Mouse (Mus musculus): ENCODE results near the gene Rdh16f1. TPM values are rescaled to one million over a fixed set of nuclear protein-coding genes. Genes with fewer than 3 reads are reported as not detected.

Gene Rdh16f1
- total and polyA plus RNA-seq, 3 experiments: not detected

GRCm38 (mm10) chr10:127747254-127747653 lies 12.3 kb upstream of the Rdh16f1 start:
- no peak for DNase-seq (ENCODE audit: extremely low read depth)
- TF ChIP-seq KAT2A (IDR thresholded peaks at IDR 0.05; ENCODE audit: insufficient replicate concordance, low read length) (no peak), MYC (IDR thresholded peaks at IDR 0.05; ENCODE audit: low read depth, low read length) (no peak), ZKSCAN1 (IDR thresholded peaks at IDR 0.05; ENCODE audit: borderline replicate concordance, low read depth, low read length) (no peak), BHLHE40 (IDR thresholded peaks at IDR 0.05; ENCODE audit: low read depth, low read length) (no peak), ZNF384 (IDR thresholded peaks at IDR 0.05; ENCODE audit: low read depth, low read length) (no peak), MEF2A (IDR thresholded peaks at IDR 0.05; ENCODE audit: borderline replicate concordance, low read depth, low read length) (no peak), SMC3 (IDR thresholded peaks at IDR 0.05; ENCODE audit: low read depth, low read length) (no peak), SIN3A (IDR thresholded peaks at IDR 0.05; ENCODE audit: low read length) (no peak), CTCF (conservative IDR thresholded peaks at IDR 0.05 in 1 of 2, IDR thresholded peaks at IDR 0.05 in 1 of 2; ENCODE audit: low read depth in 2 of 2, low read length in 2 of 2) (no peak), MAZ (IDR thresholded peaks at IDR 0.05; ENCODE audit: low read depth, low read length) (no peak), ZMIZ1 (IDR thresholded peaks at IDR 0.05; ENCODE audit: low read depth, low read length) (no peak), ZC3H11A (IDR thresholded peaks at IDR 0.05; ENCODE audit: low read depth, low read length) (no peak), ETS1 (conservative IDR thresholded peaks at IDR 0.05; ENCODE audit: low read depth, low read length) (no peak)
- Histone ChIP-seq H3K27ac (ENCODE audit: insufficient read depth, low read depth) (no peak overlapping the region), H3K79me2 (replicated peaks; ENCODE audit: control insufficient read depth, extremely low read depth, insufficient read depth, poor library complexity, severe bottlenecking) (no peaks in the 10 kb centered on the region), H3K9ac (ENCODE audit: insufficient read depth, low read depth) (no peak overlapping the region), H3K4me2 (ENCODE audit: insufficient read depth, low read depth, poor library complexity, severe bottlenecking) (no peak overlapping the region), H3K27me3 (replicated peaks) (no peaks in the 10 kb centered on the region), H3K4me3 (replicated peaks in 1 of 3; ENCODE audit: low read depth in 2 of 3, low read length in 2 of 3, poor library complexity in 1 of 3) (no peak overlapping the region), H3K4me1 (ENCODE audit: control insufficient read depth in 1 of 2, insufficient read depth in 2 of 2) (peaks cover 5 to 20% of the 10 kb centered on the region in 2 experiments; a peak in 2 of 4 replicates), H3K36me3 (replicated peaks in 1 of 2; ENCODE audit: control insufficient read depth in 1 of 2, insufficient read depth in 1 of 2, low read length in 1 of 2) (peaks cover 22 to 52% of the 10 kb centered on the region in 2 experiments), H3K9me3 (replicated peaks; ENCODE audit: low read length) (no peaks in the 10 kb centered on the region)
- in situ Hi-C loops (cut with MboI; ENCODE audit: low pct_ligation_motif_present, low pct_unique_long_range_greater_than_20kb, low sequenced_read_pairs) (loop anchor here (25.0 kb wide), 1 partner anchor 190 kb away; no protein-coding TSS in a partner anchor), dilution Hi-C loops (cut with MboI; ENCODE audit: extremely low pct_ligation_motif_present, extremely low pct_unique_long_range_greater_than_20kb, low sequenced_read_pairs) (no loop called here)

GRCm38 (mm10) chr10:127748847-127749612 lies 10.6 kb upstream of the Rdh16f1 start:
- no peak for DNase-seq (ENCODE audit: extremely low read depth)
- Histone ChIP-seq H3K79me2 (replicated peaks; ENCODE audit: control insufficient read depth, extremely low read depth, insufficient read depth, poor library complexity, severe bottlenecking) (no peaks in the 10 kb centered on the region), H3K9ac (ENCODE audit: insufficient read depth, low read depth) (no peak overlapping the region), H3K27ac (ENCODE audit: insufficient read depth, low read depth) (no peak overlapping the region), H3K9me3 (replicated peaks; ENCODE audit: low read length) (no peaks in the 10 kb centered on the region), H3K4me2 (ENCODE audit: insufficient read depth, low read depth, poor library complexity, severe bottlenecking) (no peak overlapping the region), H3K36me3 (replicated peaks in 1 of 2; ENCODE audit: control insufficient read depth in 1 of 2, insufficient read depth in 1 of 2, low read length in 1 of 2) (peaks cover 4 to 34% of the 10 kb centered on the region in 2 experiments), H3K4me3 (replicated peaks in 1 of 3; ENCODE audit: low read depth in 2 of 3, low read length in 2 of 3, poor library complexity in 1 of 3) (no peak overlapping the region), H3K27me3 (replicated peaks) (no peaks in the 10 kb centered on the region), H3K4me1 (ENCODE audit: control insufficient read depth in 1 of 2, insufficient read depth in 2 of 2) (peaks cover 5 to 20% of the 10 kb centered on the region in 2 experiments; a peak in 2 of 4 replicates)
- dilution Hi-C loops (cut with MboI; ENCODE audit: extremely low pct_ligation_motif_present, extremely low pct_unique_long_range_greater_than_20kb, low sequenced_read_pairs) (no loop called here), in situ Hi-C loops (cut with MboI; ENCODE audit: low pct_ligation_motif_present, low pct_unique_long_range_greater_than_20kb, low sequenced_read_pairs) (loop anchor here (25.0 kb wide), 1 partner anchor 188 kb away; no protein-coding TSS in a partner anchor)
- TF ChIP-seq MAZ (IDR thresholded peaks at IDR 0.05; ENCODE audit: low read depth, low read length): no peak
- no peak for TF ChIP-seq SIN3A (IDR thresholded peaks at IDR 0.05; ENCODE audit: low read length)
- TF ChIP-seq USF1 (IDR thresholded peaks at IDR 0.05; ENCODE audit: low read depth, low read length): no peak
- TF ChIP-seq MEF2A (IDR thresholded peaks at IDR 0.05; ENCODE audit: borderline replicate concordance, low read depth, low read length): no peak
- TF ChIP-seq RAD21 (IDR thresholded peaks at IDR 0.05; ENCODE audit: low read depth, low read length): no peak
- no peak for TF ChIP-seq E2F4 (IDR thresholded peaks at IDR 0.05; ENCODE audit: insufficient replicate concordance, low read depth, low read length)
- TF ChIP-seq CTCF (conservative IDR thresholded peaks at IDR 0.05 in 1 of 2, IDR thresholded peaks at IDR 0.05 in 1 of 2; ENCODE audit: low read depth in 2 of 2, low read length in 2 of 2): no peak
- TF ChIP-seq MAX (IDR thresholded peaks at IDR 0.05; ENCODE audit: low read length): no peak
- TF ChIP-seq GABPA (IDR thresholded peaks at IDR 0.05; ENCODE audit: insufficient replicate concordance, low read depth, low read length): no peak
- no peak for TF ChIP-seq JUN (IDR thresholded peaks at IDR 0.05; ENCODE audit: insufficient read depth, low read depth, low read length)
- no peak for TF ChIP-seq EP300 (IDR thresholded peaks at IDR 0.05; ENCODE audit: low read length)
- TF ChIP-seq PAX5 (IDR thresholded peaks at IDR 0.05; ENCODE audit: low read length): no peak
- no peak for TF ChIP-seq ZNF384 (IDR thresholded peaks at IDR 0.05; ENCODE audit: low read depth, low read length)
- no peak for TF ChIP-seq RCOR1 (conservative IDR thresholded peaks at IDR 0.05; ENCODE audit: low read depth, low read length)
- no peak for TF ChIP-seq POLR2A (IDR thresholded peaks at IDR 0.05; ENCODE audit: low read depth, low read length)
- TF ChIP-seq ZMIZ1 (IDR thresholded peaks at IDR 0.05; ENCODE audit: low read depth, low read length): no peak
- TF ChIP-seq MAFK (IDR thresholded peaks at IDR 0.05; ENCODE audit: insufficient replicate concordance, low read length): no peak
- TF ChIP-seq MYC (IDR thresholded peaks at IDR 0.05; ENCODE audit: low read depth, low read length): no peak

Data from CH12.LX (cell line).